Mouse (Mus musculus): Measurements from ENCODE around the gene Smpd3. TPM values are rescaled to one million over a fixed set of nuclear protein-coding genes. Genes with fewer than 3 reads are reported as not detected.

Gene Smpd3
- polyA plus RNA-seq, 1 experiment from 2014 or later, result 55.0 TPM

GRCm38 (mm10) chr8:106364278-106364677, 26.5 kb upstream of the Smpd3 start:
- no peak overlapping the region for H3K4me3 ChIP-seq (ENCODE audit: low read length)
- no peaks in the 10 kb centered on the region for H3K4me1 ChIP-seq (ENCODE audit: control insufficient read depth, insufficient read depth, low read depth, low read length)
- H3K27me3 ChIP-seq (replicated peaks; ENCODE audit: control insufficient read depth, insufficient read depth, low read length), result no peaks in the 10 kb centered on the region
- no peaks in the 10 kb centered on the region for H3K9me3 ChIP-seq (ENCODE audit: control insufficient read depth, low read length)
- 77% methylated on average over 8 of the region's 8 CpGs for WGBS
- no peak for ATAC-seq
- H3K9ac ChIP-seq (ENCODE audit: low read depth, low read length), result no peak overlapping the region
- H3K36me3 ChIP-seq (ENCODE audit: control insufficient read depth, insufficient read depth, low read length), result no peaks in the 10 kb centered on the region
- H3K4me2 ChIP-seq (ENCODE audit: low read length), result no peak overlapping the region
- H3K27ac ChIP-seq (ENCODE audit: low read depth, low read length), result no peak overlapping the region

GRCm38 (mm10) chr8:106363321-106363720, 25.5 kb upstream of the Smpd3 start:
- Histone ChIP-seq H3K36me3 (ENCODE audit: control insufficient read depth, insufficient read depth, low read length) (no peaks in the 10 kb centered on the region), H3K27me3 (replicated peaks; ENCODE audit: control insufficient read depth, insufficient read depth, low read length) (no peaks in the 10 kb centered on the region), H3K27ac (ENCODE audit: low read depth, low read length) (no peak overlapping the region), H3K9ac (ENCODE audit: low read depth, low read length) (no peak overlapping the region), H3K9me3 (ENCODE audit: control insufficient read depth, low read length) (no peaks in the 10 kb centered on the region), H3K4me3 (ENCODE audit: low read length) (no peak overlapping the region), H3K4me1 (ENCODE audit: control insufficient read depth, insufficient read depth, low read depth, low read length) (no peaks in the 10 kb centered on the region), H3K4me2 (ENCODE audit: low read length) (no peak overlapping the region)
- ATAC-seq, result no peak
- WGBS, result 86% methylated on average over 8 of the region's 8 CpGs

- Histone ChIP-seq H3K27me3 (replicated peaks; ENCODE audit: control insufficient read depth, insufficient read depth, low read length) (no peaks in the 10 kb centered on the region), H3K27ac (ENCODE audit: low read depth, low read length) (no peak overlapping the region), H3K4me2 (ENCODE audit: low read length) (no peak overlapping the region), H3K9ac (ENCODE audit: low read depth, low read length) (no peak overlapping the region), H3K4me1 (ENCODE audit: control insufficient read depth, insufficient read depth, low read depth, low read length) (no peaks in the 10 kb centered on the region), H3K4me3 (ENCODE audit: low read length) (no peak overlapping the region), H3K36me3 (ENCODE audit: control insufficient read depth, insufficient read depth, low read length) (no peaks in the 10 kb centered on the region), H3K9me3 (ENCODE audit: control insufficient read depth, low read length) (no peaks in the 10 kb centered on the region)
- no peak for ATAC-seq
- 75% methylated on average over 4 of the region's 4 CpGs for WGBS
Measured at GRCm38 (mm10) chr8:106359650-106360338, 22.0 kb upstream of the Smpd3 start.

GRCm38 (mm10) chr8:106351135-106351534, 13.3 kb upstream of the Smpd3 start:
- Histone ChIP-seq H3K27me3 (replicated peaks; ENCODE audit: control insufficient read depth, insufficient read depth, low read length) (no peaks in the 10 kb centered on the region), H3K4me2 (ENCODE audit: low read length) (no peak overlapping the region), H3K36me3 (ENCODE audit: control insufficient read depth, insufficient read depth, low read length) (no peaks in the 10 kb centered on the region), H3K9me3 (ENCODE audit: control insufficient read depth, low read length) (no peaks in the 10 kb centered on the region), H3K9ac (ENCODE audit: low read depth, low read length) (no peak overlapping the region), H3K4me3 (ENCODE audit: low read length) (no peak overlapping the region), H3K4me1 (ENCODE audit: control insufficient read depth, insufficient read depth, low read depth, low read length) (no peaks in the 10 kb centered on the region), H3K27ac (ENCODE audit: low read depth, low read length) (no peak overlapping the region)
- WGBS, result 41% methylated on average over 2 of the region's 2 CpGs
- ATAC-seq, result no peak

- H3K9me3 ChIP-seq (ENCODE audit: control insufficient read depth, low read length), result no peaks in the 10 kb centered on the region
- no peak overlapping the region for H3K4me3 ChIP-seq (ENCODE audit: low read length)
- H3K4me1 ChIP-seq (ENCODE audit: control insufficient read depth, insufficient read depth, low read depth, low read length), result no peaks in the 10 kb centered on the region
- no peak overlapping the region for H3K4me2 ChIP-seq (ENCODE audit: low read length)
- no peak for ATAC-seq
- H3K27me3 ChIP-seq (replicated peaks; ENCODE audit: control insufficient read depth, insufficient read depth, low read length), result no peaks in the 10 kb centered on the region
- no peak overlapping the region for H3K27ac ChIP-seq (ENCODE audit: low read depth, low read length)
- no peak overlapping the region for H3K9ac ChIP-seq (ENCODE audit: low read depth, low read length)
- H3K36me3 ChIP-seq (ENCODE audit: control insufficient read depth, insufficient read depth, low read length), result no peaks in the 10 kb centered on the region
- 47% methylated on average over 11 of the region's 11 CpGs for WGBS
Measured at GRCm38 (mm10) chr8:106349398-106349797, 11.6 kb upstream of the Smpd3 start.

- no peak for ATAC-seq
- Histone ChIP-seq H3K27me3 (replicated peaks; ENCODE audit: control insufficient read depth, insufficient read depth, low read length) (no peaks in the 10 kb centered on the region), H3K4me1 (ENCODE audit: control insufficient read depth, insufficient read depth, low read depth, low read length) (no peaks in the 10 kb centered on the region), H3K9ac (ENCODE audit: low read depth, low read length) (no peak overlapping the region), H3K36me3 (ENCODE audit: control insufficient read depth, insufficient read depth, low read length) (no peaks in the 10 kb centered on the region), H3K4me3 (ENCODE audit: low read length) (no peak overlapping the region), H3K4me2 (ENCODE audit: low read length) (no peak overlapping the region), H3K27ac (ENCODE audit: low read depth, low read length) (no peak overlapping the region), H3K9me3 (ENCODE audit: control insufficient read depth, low read length) (no peaks in the 10 kb centered on the region)
- WGBS, result 76% methylated on average over 6 of the region's 6 CpGs
Measured at GRCm38 (mm10) chr8:106346123-106346522, 8.3 kb upstream of the Smpd3 start.

- Histone ChIP-seq H3K4me3 (ENCODE audit: low read length) (no peak overlapping the region), H3K36me3 (ENCODE audit: control insufficient read depth, insufficient read depth, low read length) (no peaks in the 10 kb centered on the region), H3K9me3 (ENCODE audit: control insufficient read depth, low read length) (no peaks in the 10 kb centered on the region), H3K4me1 (ENCODE audit: control insufficient read depth, insufficient read depth, low read depth, low read length) (peaks cover 4% of the 10 kb centered on the region; the same call in 1 of the 2 replicates), H3K9ac (ENCODE audit: low read depth, low read length) (no peak overlapping the region), H3K4me2 (ENCODE audit: low read length) (no peak overlapping the region), H3K27me3 (replicated peaks; ENCODE audit: control insufficient read depth, insufficient read depth, low read length) (no peaks in the 10 kb centered on the region), H3K27ac (ENCODE audit: low read depth, low read length) (no peak overlapping the region)
- no peak for ATAC-seq
- 72% methylated on average over 5 of the region's 5 CpGs for WGBS
Measured at GRCm38 (mm10) chr8:106343471-106343870, 5.7 kb upstream of the Smpd3 start.

- H3K36me3 ChIP-seq (ENCODE audit: control insufficient read depth, insufficient read depth, low read length), result no peaks in the 10 kb centered on the region
- no peak overlapping the region for H3K27ac ChIP-seq (ENCODE audit: low read depth, low read length)
- peaks cover 4% of the 10 kb centered on the region; the same call in 1 of the 2 replicates for H3K4me1 ChIP-seq (ENCODE audit: control insufficient read depth, insufficient read depth, low read depth, low read length)
- no peak overlapping the region for H3K4me2 ChIP-seq (ENCODE audit: low read length)
- no peaks in the 10 kb centered on the region for H3K27me3 ChIP-seq (replicated peaks; ENCODE audit: control insufficient read depth, insufficient read depth, low read length)
- H3K9me3 ChIP-seq (ENCODE audit: control insufficient read depth, low read length), result no peaks in the 10 kb centered on the region
- no peak for ATAC-seq
- 82% methylated on average over 7 of the region's 7 CpGs for WGBS
- no peak overlapping the region for H3K4me3 ChIP-seq (ENCODE audit: low read length)
- H3K9ac ChIP-seq (ENCODE audit: low read depth, low read length), result no peak overlapping the region
Measured at GRCm38 (mm10) chr8:106342828-106343227, 5.0 kb upstream of the Smpd3 start.

GRCm38 (mm10) chr8:106338741-106339209, 987 bp upstream of the Smpd3 start:
- Histone ChIP-seq H3K4me3 (ENCODE audit: low read length) (peak overlapping the region; percentile 63), H3K36me3 (ENCODE audit: control insufficient read depth, insufficient read depth, low read length) (no peaks in the 10 kb centered on the region), H3K27me3 (replicated peaks; ENCODE audit: control insufficient read depth, insufficient read depth, low read length) (no peaks in the 10 kb centered on the region), H3K4me2 (ENCODE audit: low read length) (peak overlapping the region; percentile 58), H3K9ac (ENCODE audit: low read depth, low read length) (peak overlapping the region; percentile 43; the same call in 1 of the 2 replicates), H3K9me3 (ENCODE audit: control insufficient read depth, low read length) (no peaks in the 10 kb centered on the region), H3K4me1 (ENCODE audit: control insufficient read depth, insufficient read depth, low read depth, low read length) (peaks cover 17% of the 10 kb centered on the region), H3K27ac (ENCODE audit: low read depth, low read length) (no peak overlapping the region)
- 38% methylated on average over 8 of the region's 8 CpGs for WGBS
- ATAC-seq, result no peak

Data from hindbrain, embryonic 16.5 days (tissue).